Mouse (Mus musculus) G1E (cell line): Measurements from ENCODE around the gene Ctnnbl1. TPM values are rescaled to one million over a fixed set of nuclear protein-coding genes. Genes with fewer than 3 reads are reported as not detected.

Experiments
- ATAC-seq: 2 replicates; pipeline ENCODE4 v1.8.0; 2016; ENCODE audit warnings: mild to moderate bottlenecking; ENCODE audit not compliant: insufficient number of reproducible peaks, poor library complexity, low FRiP score, severe bottlenecking; ENCODE audit errors: extremely low read depth
- DNase-seq: peaks from one replicate; pipeline ENCODE4 v3.0.0; 2012; ENCODE audit warnings: low spot score
- H3K27me3 ChIP-seq: 2 replicates; pipeline ENCODE4 v1.6.1; 2012; ENCODE audit warnings: mild to moderate bottlenecking, low read length, inconsistent platforms; ENCODE audit not compliant: insufficient read depth
- H3K36me3 ChIP-seq: replicated peaks from 2 replicates; pipeline ENCODE3; 2012; ENCODE audit warnings: mild to moderate bottlenecking, inconsistent platforms
- H3K4me1 ChIP-seq: 2 replicates; pipeline ENCODE4 v1.6.1; 2012; ENCODE audit warnings: low read depth, low read length, inconsistent platforms, mixed read lengths; ENCODE audit not compliant: insufficient read depth
- H3K4me3 ChIP-seq: 2 replicates; pipeline ENCODE4 v1.5.1; 2012; ENCODE audit warnings: low read depth, mild to moderate bottlenecking, inconsistent platforms, low read length, moderate library complexity, mixed read lengths
- H3K9me3 ChIP-seq: replicated peaks from 2 replicates; pipeline ENCODE4 v1.6.1; 2012; ENCODE audit warnings: inconsistent platforms
- CTCF ChIP-seq: IDR thresholded peaks from 2 replicates; pipeline ENCODE4 v1.5.1; 2012; ENCODE audit warnings: low read depth, low read length, inconsistent platforms, mixed read lengths
- GATA1 ChIP-seq: IDR thresholded peaks from 2 replicates; pipeline ENCODE4 v1.6.1; 2012; ENCODE audit warnings: borderline replicate concordance, low read length, inconsistent platforms, mixed read lengths
- GATA2 ChIP-seq: IDR thresholded peaks from 2 replicates; pipeline ENCODE4 v1.6.1; 2012; ENCODE audit warnings: low read depth, low read length, inconsistent platforms, borderline replicate concordance
- POLR2AphosphoS5 ChIP-seq: IDR thresholded peaks from 2 replicates; pipeline ENCODE4 v1.6.1; 2012; ENCODE audit warnings: low read depth, low read length, inconsistent platforms; ENCODE audit not compliant: insufficient replicate concordance
- TAL1 ChIP-seq: conservative IDR thresholded peaks from 2 replicates; pipeline ENCODE4 v1.6.1; 2012; ENCODE audit warnings: low read depth, low read length, inconsistent platforms, mixed read lengths
- polyA plus RNA-seq: library from polyadenylated mRNA; stranded (reverse); fragments of >175 nt; gene quantifications from 2 replicates; pipeline ENCODE4 v1.2.3, GENCODE M21; 2012
- total RNA-seq, 2 experiments: library from RNA; stranded (forward) in 1 of 2; stranded (reverse) in 1 of 2; fragments of 200-1000 nt in 1 of 2; fragments of >200 nt in 1 of 2; fragmentation: Nextera tagmentation in 1 of 2; gene quantifications; 2 replicates each; pipeline ENCODE4 v1.2.3; 2014 to 2017

The Ctnnbl1 gene
- total RNA-seq (2014; fragmentation: Nextera tagmentation) (24.5 and 32.4 TPM in 2 replicates), total RNA-seq (2017) (52.0 and 53.9 TPM in 2 replicates), polyA plus RNA-seq (14.0 and 22.9 TPM in 2 replicates)

- H3K36me3 ChIP-seq = peaks cover 25% of the 10 kb centered on the region
- H3K4me1 ChIP-seq = peaks cover 15% of the 10 kb centered on the region
- peaks cover 2% of the 10 kb centered on the region; the same call in 1 of the 2 replicates for H3K27me3 ChIP-seq
- no peaks in the 10 kb centered on the region for H3K9me3 ChIP-seq
- TF ChIP-seq GATA1 (no peak), GATA2 (no peak), CTCF (no peak), POLR2AphosphoS5 (no peak), TAL1 (no peak)
- DNase-seq = peak; percentile 86
- ATAC-seq = peak; percentile 89
- H3K4me3 ChIP-seq = peak within 1 kb of the TSS; percentile 98
Observed at GRCm38 (mm10) chr2:157736854-157737850, at the start of gene Ctnnbl1. Ctnnbl1 (plus strand) TSS chr2:157737401.

GRCm38 (mm10) chr2:157687506-157687905 lies 49.7 kb upstream of the Ctnnbl1 start:
- no peaks in the 10 kb centered on the region for H3K36me3 ChIP-seq
- H3K9me3 ChIP-seq = no peaks in the 10 kb centered on the region
- DNase-seq (no peak), ATAC-seq (no peak)
- H3K4me3 ChIP-seq = no peak overlapping the region
- H3K27me3 ChIP-seq = peaks cover 4% of the 10 kb centered on the region; the same call in 1 of the 2 replicates
- no peak for TF ChIP-seq GATA1
- TF ChIP-seq TAL1 = no peak
- no peak for TF ChIP-seq GATA2
- TF ChIP-seq POLR2AphosphoS5 = no peak
- no peak for TF ChIP-seq CTCF
- H3K4me1 ChIP-seq = no peaks in the 10 kb centered on the region

GRCm38 (mm10) chr2:157691266-157692105 lies 45.7 kb upstream of the Ctnnbl1 start:
- H3K27me3 ChIP-seq = peaks cover 7% of the 10 kb centered on the region; the same call in 1 of the 2 replicates
- no peak for ATAC-seq
- H3K9me3 ChIP-seq = no peaks in the 10 kb centered on the region
- H3K4me1 ChIP-seq = no peaks in the 10 kb centered on the region
- DNase-seq = no peak
- H3K4me3 ChIP-seq = no peak overlapping the region
- H3K36me3 ChIP-seq = no peaks in the 10 kb centered on the region
- TF ChIP-seq POLR2AphosphoS5 (no peak), TAL1 (no peak), GATA2 (no peak), GATA1 (no peak), CTCF (no peak)

GRCm38 (mm10) chr2:157692365-157692932 lies 44.8 kb upstream of the Ctnnbl1 start:
- ATAC-seq (no peak), DNase-seq (no peak)
- TF ChIP-seq GATA2 (no peak), GATA1 (no peak), TAL1 (no peak), CTCF (no peak), POLR2AphosphoS5 (no peak)
- Histone ChIP-seq H3K4me3 (no peak overlapping the region), H3K27me3 (peaks cover 8% of the 10 kb centered on the region; the same call in 1 of the 2 replicates), H3K36me3 (no peaks in the 10 kb centered on the region), H3K4me1 (no peaks in the 10 kb centered on the region), H3K9me3 (no peaks in the 10 kb centered on the region)

DNA sequence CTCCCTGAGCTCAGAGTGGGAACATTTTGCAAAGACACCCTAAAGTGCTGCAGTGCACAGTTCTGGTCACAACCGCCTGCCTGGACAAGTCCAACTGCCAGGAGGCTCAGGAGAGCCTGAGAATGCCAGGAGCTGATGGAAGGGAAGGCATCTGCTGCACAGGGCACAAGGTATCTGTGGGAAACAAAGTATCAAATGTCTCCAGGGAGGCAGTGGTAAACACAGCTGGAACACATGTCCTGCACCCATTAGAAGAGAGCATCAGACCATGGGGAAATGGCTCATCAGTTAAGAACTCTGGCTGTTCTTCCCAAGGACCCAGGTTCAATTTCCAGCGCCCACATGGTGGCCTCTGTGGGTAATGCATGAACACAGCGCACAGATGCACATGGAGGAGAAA lies 43.6 kb upstream of the Ctnnbl1 start:
- no peaks in the 10 kb centered on the region for H3K4me1 ChIP-seq
- H3K4me3 ChIP-seq = no peak overlapping the region
- DNase-seq (no peak), ATAC-seq (no peak)
- no peaks in the 10 kb centered on the region for H3K9me3 ChIP-seq
- no peak for TF ChIP-seq GATA2
- TF ChIP-seq TAL1 = no peak
- TF ChIP-seq CTCF = no peak
- TF ChIP-seq POLR2AphosphoS5 = no peak
- TF ChIP-seq GATA1 = no peak
- no peaks in the 10 kb centered on the region for H3K36me3 ChIP-seq
- peaks cover 8% of the 10 kb centered on the region; the same call in 1 of the 2 replicates for H3K27me3 ChIP-seq

- Histone ChIP-seq H3K9me3 (no peaks in the 10 kb centered on the region), H3K4me3 (no peak overlapping the region), H3K27me3 (peaks cover 8% of the 10 kb centered on the region; the same call in 1 of the 2 replicates), H3K36me3 (no peaks in the 10 kb centered on the region), H3K4me1 (no peaks in the 10 kb centered on the region)
- ATAC-seq = no peak
- TF ChIP-seq TAL1 (no peak), GATA2 (no peak), GATA1 (no peak), POLR2AphosphoS5 (no peak), CTCF (no peak)
- no peak for DNase-seq
Observed at GRCm38 (mm10) chr2:157696297-157696731, 40.9 kb upstream of the Ctnnbl1 start.
